Mouse (Mus musculus) left cerebral cortex, adult 11 months (tissue): ENCODE measurements around the gene Olfr310.

Source experiments
- DNase-seq: peaks from one replicate; pipeline ENCODE4 v3.0.0; 2022; ENCODE audit warnings: low spot score

Olfr310 gene

GRCm38 (mm10) chr7:86277072-86277471 is at the start of gene Olfr310:
Gene Olfr310 (minus strand): TSS chr7:86277172.
- DNase-seq, result no peak

GRCm38 (mm10) chr7:86325530-86325929 is 48.6 kb upstream of the Olfr310 start, which contains the start of gene Olfr308:
Gene Olfr308 (minus strand): TSS chr7:86325630.
- DNase-seq, result no peak

GRCm38 (mm10) chr7:86321323-86321722 is 44.4 kb upstream of the Olfr310 start:
- no peak for DNase-seq

GRCm38 (mm10) chr7:86313608-86314007 is 36.6 kb upstream of the Olfr310 start, which contains the start of gene Olfr309:
Gene Olfr309 (minus strand): TSS chr7:86313708.
- no peak for DNase-seq

- DNase-seq, result no peak
Measured at GRCm38 (mm10) chr7:86246208-86246607, 30.8 kb downstream of the Olfr310 start, which contains the start of gene Vmn2r76. Gene Vmn2r76 (minus strand): TSS chr7:86246308.
